Mouse (Mus musculus) hindbrain, embryonic 16.5 days (tissue): ENCODE results near the gene Agfg1. TPM values are rescaled to one million over a fixed set of nuclear protein-coding genes. Genes with fewer than 3 reads are reported as not detected.
A peak's percentile ranks its signal among the peaks of the same experiment; 100 is the strongest.

Source experiments
- ATAC-seq: fragments of 200-750 bp; cut with Nextera tagmentation; 2 replicates; pipeline ENCODE4 v1.8.0; 2017; ENCODE audit warnings: moderate TSS enrichment, moderate library complexity
- H3K27ac ChIP-seq: fragments of 300-500 bp; sonication (generic); 2 replicates; pipeline ENCODE4 v1.5.1; 2014; ENCODE audit warnings: low read depth, mild to moderate bottlenecking, control low read depth, low read length, moderate library complexity
- H3K27me3 ChIP-seq: fragments of 300-500 bp; sonication (generic); replicated peaks from 2 replicates; pipeline ENCODE4 v1.6.1; 2014; ENCODE audit warnings: low read length; ENCODE audit not compliant: control insufficient read depth, insufficient read depth
- H3K36me3 ChIP-seq: fragments of 300-500 bp; sonication (generic); 2 replicates; pipeline ENCODE4 v1.6.1; 2014; ENCODE audit warnings: mild to moderate bottlenecking, low read length, moderate library complexity, mixed read lengths; ENCODE audit not compliant: control insufficient read depth, insufficient read depth
- H3K4me1 ChIP-seq: fragments of 300-500 bp; sonication (generic); 2 replicates; pipeline ENCODE4 v1.6.1; 2014; ENCODE audit warnings: low read depth, low read length; ENCODE audit not compliant: control insufficient read depth, insufficient read depth
- H3K4me2 ChIP-seq: fragments of 300-500 bp; sonication (generic); 2 replicates; pipeline ENCODE4 v1.6.1; 2014; ENCODE audit warnings: mild to moderate bottlenecking, low read length, control low read depth, moderate library complexity
- H3K4me3 ChIP-seq: fragments of 300-500 bp; sonication (generic); 2 replicates; pipeline ENCODE4 v1.5.1; 2014; ENCODE audit warnings: mild to moderate bottlenecking, low read length, control low read depth, moderate library complexity
- H3K9ac ChIP-seq: fragments of 300-500 bp; sonication (generic); 2 replicates; pipeline ENCODE4 v1.6.1; 2014; ENCODE audit warnings: low read depth, mild to moderate bottlenecking, control low read depth, low read length, moderate library complexity
- H3K9me3 ChIP-seq: fragments of 300-500 bp; sonication (generic); 2 replicates; pipeline ENCODE4 v1.6.1; 2014; ENCODE audit warnings: mild to moderate bottlenecking, low read length, moderate library complexity; ENCODE audit not compliant: control insufficient read depth
- WGBS: fragments of 180-500 bp; shearing (Covaris S2); extraction: QIAGEN DNeasy Blood & Tissue Kit; methylation state at CpG from one replicate; pipeline ENCODE4 v1.1.7; 2014; 5-methylcytosine and 5-hydroxymethylcytosine counted together
- polyA plus RNA-seq: library from polyadenylated mRNA; unstranded; fragments of >200 nt; fragmentation: Nextera tagmentation; extraction: Ambion mirVana; gene quantifications from 2 replicates; pipeline ENCODE4 v1.2.1, GENCODE M21; 2015

Gene Agfg1
- 23.9 and 27.7 TPM in 2 replicates for polyA plus RNA-seq

GRCm38 (mm10) chr1:82839296-82839613 is at the start of gene Agfg1:
TSS of gene Agfg1 (plus strand) at chr1:82839483.
- H3K36me3 ChIP-seq = no peaks in the 10 kb centered on the region
- H3K4me3 ChIP-seq = peak within 1 kb of the TSS; percentile 100
- no peaks in the 10 kb centered on the region for H3K27me3 ChIP-seq
- H3K4me2 ChIP-seq = peak within 1 kb of the TSS; percentile 88
- ATAC-seq = peak; percentile 95
- under 1% methylated on average over 33 of the region's 34 CpGs for whole genome bisulfite sequencing
- peak within 1 kb of the TSS; percentile 92 for H3K27ac ChIP-seq
- peaks cover 20% of the 10 kb centered on the region for H3K4me1 ChIP-seq
- peak within 1 kb of the TSS; percentile 97 for H3K9ac ChIP-seq
- H3K9me3 ChIP-seq = no peaks in the 10 kb centered on the region

- Histone ChIP-seq H3K9ac (no peak overlapping the region), H3K9me3 (no peaks in the 10 kb centered on the region), H3K4me2 (no peak overlapping the region), H3K4me1 (0 out of 2 replicates have a peak, but pooled peaks cover 2% of the 10 kb centered on the region), H3K4me3 (no peak overlapping the region), H3K27me3 (no peaks in the 10 kb centered on the region), H3K36me3 (no peaks in the 10 kb centered on the region), H3K27ac (no peak overlapping the region)
- 71% methylated on average over 11 of the region's 11 CpGs for WGBS
- no peak for ATAC-seq
These were observed 48.2 kb upstream of the Agfg1 start for GRCm38 (mm10) chr1:82791105-82791504.

- no peak for ATAC-seq
- H3K27me3 ChIP-seq = no peaks in the 10 kb centered on the region
- no peak overlapping the region for H3K4me3 ChIP-seq
- no peak overlapping the region for H3K9ac ChIP-seq
- H3K36me3 ChIP-seq = no peaks in the 10 kb centered on the region
- 88% methylated on average over 6 of the region's 6 CpGs for WGBS
- H3K9me3 ChIP-seq = no peaks in the 10 kb centered on the region
- H3K27ac ChIP-seq = no peak overlapping the region
- H3K4me2 ChIP-seq = no peak overlapping the region
- 0 out of 2 replicates have a peak, but pooled peaks cover 2% of the 10 kb centered on the region for H3K4me1 ChIP-seq
These were observed 47.0 kb upstream of the Agfg1 start for GRCm38 (mm10) chr1:82792238-82792637.

DNA sequence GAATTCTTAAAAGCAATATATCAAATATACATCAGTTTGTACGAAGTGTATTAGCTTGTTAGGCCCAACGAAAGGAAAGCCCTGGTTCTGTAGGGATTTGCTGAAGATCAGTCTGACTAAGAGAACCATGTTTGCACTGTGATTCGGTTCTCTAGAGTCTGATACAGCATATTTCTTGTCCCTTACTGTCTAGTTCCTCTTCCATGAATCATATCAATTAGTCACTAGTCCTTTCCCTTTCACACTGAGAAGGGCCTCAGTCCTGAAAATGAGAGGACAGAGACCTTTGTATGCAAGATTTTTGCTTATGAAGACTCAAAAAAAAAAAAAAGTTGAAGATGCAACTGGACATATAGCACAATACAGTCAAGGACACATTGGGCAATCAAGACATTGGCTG is 46.2 kb upstream of the Agfg1 start:
- Histone ChIP-seq H3K4me2 (no peak overlapping the region), H3K27ac (no peak overlapping the region), H3K4me3 (no peak overlapping the region), H3K4me1 (no peaks in the 10 kb centered on the region), H3K36me3 (no peaks in the 10 kb centered on the region), H3K9me3 (no peaks in the 10 kb centered on the region), H3K27me3 (no peaks in the 10 kb centered on the region), H3K9ac (no peak overlapping the region)
- 89% methylated on average over 3 of the region's 3 CpGs for WGBS
- no peak for ATAC-seq

GRCm38 (mm10) chr1:82793986-82794385 is 45.3 kb upstream of the Agfg1 start:
- no peak; the same call in 1 of the 2 replicates for ATAC-seq
- Histone ChIP-seq H3K9ac (no peak overlapping the region), H3K4me2 (no peak overlapping the region), H3K4me3 (no peak overlapping the region), H3K27ac (no peak overlapping the region), H3K36me3 (no peaks in the 10 kb centered on the region), H3K27me3 (no peaks in the 10 kb centered on the region), H3K9me3 (no peaks in the 10 kb centered on the region), H3K4me1 (no peaks in the 10 kb centered on the region)
- WGBS = 47% methylated on average over 4 of the region's 4 CpGs

- H3K4me2 ChIP-seq = no peak overlapping the region
- no peaks in the 10 kb centered on the region for H3K36me3 ChIP-seq
- 91% methylated on average over 2 of the region's 2 CpGs for WGBS
- ATAC-seq = no peak
- no peaks in the 10 kb centered on the region for H3K4me1 ChIP-seq
- no peak overlapping the region for H3K27ac ChIP-seq
- no peak overlapping the region for H3K4me3 ChIP-seq
- no peak overlapping the region for H3K9ac ChIP-seq
- no peaks in the 10 kb centered on the region for H3K9me3 ChIP-seq
- H3K27me3 ChIP-seq = no peaks in the 10 kb centered on the region
These were observed 44.1 kb upstream of the Agfg1 start for GRCm38 (mm10) chr1:82795211-82795610.

- H3K4me1 ChIP-seq = no peaks in the 10 kb centered on the region
- no peaks in the 10 kb centered on the region for H3K36me3 ChIP-seq
- H3K9me3 ChIP-seq = no peaks in the 10 kb centered on the region
- 78% methylated on average over 18 of the region's 18 CpGs for WGBS
- ATAC-seq = no peak
- H3K27me3 ChIP-seq = no peaks in the 10 kb centered on the region
- no peak overlapping the region for H3K4me3 ChIP-seq
- no peak overlapping the region for H3K9ac ChIP-seq
- no peak overlapping the region for H3K4me2 ChIP-seq
- H3K27ac ChIP-seq = no peak overlapping the region
These were observed 43.4 kb upstream of the Agfg1 start for GRCm38 (mm10) chr1:82795702-82796443.

DNA sequence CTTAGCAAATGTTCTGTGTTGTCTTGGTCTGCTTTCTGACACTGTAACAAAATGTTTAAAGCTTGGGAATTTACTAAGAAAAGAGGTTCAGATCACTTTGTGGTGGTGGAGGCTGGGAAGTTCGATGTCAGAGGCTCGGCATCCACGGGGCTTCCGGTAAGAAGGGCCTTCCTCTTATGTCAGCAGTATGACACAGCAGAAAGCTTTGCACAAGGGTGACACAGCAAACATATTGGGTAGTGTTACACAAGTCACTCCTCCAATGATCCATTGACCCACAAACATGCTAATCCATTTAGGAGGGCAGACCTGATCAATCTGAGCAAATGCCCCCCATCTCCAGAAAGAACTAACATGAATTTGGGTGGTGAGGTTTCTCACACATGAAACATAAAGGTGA is 42.2 kb upstream of the Agfg1 start:
- no peaks in the 10 kb centered on the region for H3K36me3 ChIP-seq
- H3K9me3 ChIP-seq = no peaks in the 10 kb centered on the region
- no peak for ATAC-seq
- no peak overlapping the region for H3K4me2 ChIP-seq
- WGBS = 91% methylated on average over 4 of the region's 4 CpGs
- H3K27me3 ChIP-seq = no peaks in the 10 kb centered on the region
- H3K27ac ChIP-seq = no peak overlapping the region
- no peak overlapping the region for H3K9ac ChIP-seq
- no peak overlapping the region for H3K4me3 ChIP-seq
- no peaks in the 10 kb centered on the region for H3K4me1 ChIP-seq

DNA sequence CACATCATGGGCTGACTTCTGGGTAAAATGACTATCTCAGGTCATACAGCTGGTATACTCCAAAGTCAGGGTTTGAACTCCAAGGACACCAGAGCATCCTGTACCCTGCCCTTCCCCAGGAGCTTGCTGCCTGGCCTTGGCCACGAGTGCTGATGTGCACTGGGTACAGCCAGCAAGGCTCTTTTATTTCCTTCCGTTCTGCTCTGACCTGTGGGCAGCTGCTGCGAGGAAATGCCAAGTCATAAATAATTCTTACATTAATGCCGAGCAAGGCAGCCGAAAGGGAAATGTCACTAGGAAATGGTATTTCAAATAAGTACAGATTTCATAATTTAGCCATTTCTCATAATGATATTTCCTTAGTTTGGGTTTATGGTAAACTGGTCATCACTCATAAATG is 41.0 kb upstream of the Agfg1 start:
- H3K4me1 ChIP-seq = no peaks in the 10 kb centered on the region
- no peak for ATAC-seq
- no peak overlapping the region for H3K4me2 ChIP-seq
- no peak overlapping the region for H3K9ac ChIP-seq
- WGBS = 54% methylated on average over 5 of the region's 5 CpGs
- H3K9me3 ChIP-seq = no peaks in the 10 kb centered on the region
- H3K4me3 ChIP-seq = no peak overlapping the region
- no peaks in the 10 kb centered on the region for H3K27me3 ChIP-seq
- H3K27ac ChIP-seq = no peak overlapping the region
- H3K36me3 ChIP-seq = no peaks in the 10 kb centered on the region
